Mouse (Mus musculus): Measurements from ENCODE around the gene Naxd. TPM values are rescaled to one million over a fixed set of nuclear protein-coding genes. Genes with fewer than 3 reads are reported as not detected.

The Naxd gene
- total and polyA plus RNA-seq, 3 experiments = 54.8 to 72.3 TPM; not detected in 1

- peaks cover 0 to 4% of the 10 kb centered on the region in 2 experiments; a peak in 1 of 4 replicates for H3K4me1 ChIP-seq (ENCODE audit: control insufficient read depth in 1 of 2, insufficient read depth in 2 of 2, low read length in 2 of 2)
- H3K27ac ChIP-seq (ENCODE audit: control insufficient read depth, low read depth, low read length) = no peak overlapping the region
- no peak for DNase-seq (ENCODE audit: low read depth, low spot score)
- TF ChIP-seq E2F4 (IDR thresholded peaks at IDR 0.05; ENCODE audit: borderline replicate concordance, low read depth, low read length) (no peak), MAFK (IDR thresholded peaks at IDR 0.05; ENCODE audit: borderline replicate concordance, low read depth, low read length) (no peak)
- no peak overlapping the region for H3K4me3 ChIP-seq (ENCODE audit: control insufficient read depth in 1 of 2, insufficient read depth in 1 of 2, low read depth in 2 of 2, low read length in 2 of 2)
- H3K27me3 ChIP-seq (ENCODE audit: control insufficient read depth in 1 of 2, insufficient read depth in 2 of 2, low read length in 2 of 2) = no peaks in the 10 kb centered on the region
- H3K9me3 ChIP-seq (replicated peaks; ENCODE audit: insufficient read depth, low read length) = no peaks in the 10 kb centered on the region
- H3K9ac ChIP-seq (ENCODE audit: control insufficient read depth, low read depth, low read length, poor library complexity, severe bottlenecking) = no peak overlapping the region
- peaks cover 0 to 2% of the 10 kb centered on the region in 2 experiments; a peak in 1 of 4 replicates for H3K36me3 ChIP-seq (ENCODE audit: control insufficient read depth in 1 of 2, insufficient read depth in 2 of 2, low read length in 2 of 2)
- peaks cover 6% of the 10 kb centered on the region for H3K79me2 ChIP-seq (ENCODE audit: control insufficient read depth, insufficient read depth, low read length, poor library complexity)
Measured at GRCm38 (mm10) chr8:11475876-11476275, 21.4 kb upstream of the Naxd start.

GRCm38 (mm10) chr8:11476338-11477177 lies 20.7 kb upstream of the Naxd start:
- peaks cover 6% of the 10 kb centered on the region for H3K79me2 ChIP-seq (ENCODE audit: control insufficient read depth, insufficient read depth, low read length, poor library complexity)
- no peaks in the 10 kb centered on the region for H3K9me3 ChIP-seq (replicated peaks; ENCODE audit: insufficient read depth, low read length)
- H3K4me1 ChIP-seq (ENCODE audit: control insufficient read depth in 1 of 2, insufficient read depth in 2 of 2, low read length in 2 of 2) = peaks cover 0 to 4% of the 10 kb centered on the region in 2 experiments; a peak in 1 of 4 replicates
- H3K27ac ChIP-seq (ENCODE audit: control insufficient read depth, low read depth, low read length) = no peak overlapping the region
- peaks cover 0 to 2% of the 10 kb centered on the region in 2 experiments; a peak in 1 of 4 replicates for H3K36me3 ChIP-seq (ENCODE audit: control insufficient read depth in 1 of 2, insufficient read depth in 2 of 2, low read length in 2 of 2)
- H3K27me3 ChIP-seq (ENCODE audit: control insufficient read depth in 1 of 2, insufficient read depth in 2 of 2, low read length in 2 of 2) = no peaks in the 10 kb centered on the region
- H3K9ac ChIP-seq (ENCODE audit: control insufficient read depth, low read depth, low read length, poor library complexity, severe bottlenecking) = no peak overlapping the region
- no peak for DNase-seq (ENCODE audit: low read depth, low spot score)
- TF ChIP-seq USF1 (IDR thresholded peaks at IDR 0.05; ENCODE audit: low read depth, low read length) = no peak
- no peak overlapping the region for H3K4me3 ChIP-seq (ENCODE audit: control insufficient read depth in 1 of 2, insufficient read depth in 1 of 2, low read depth in 2 of 2, low read length in 2 of 2)

- Histone ChIP-seq H3K4me3 (ENCODE audit: control insufficient read depth in 1 of 2, insufficient read depth in 1 of 2, low read depth in 2 of 2, low read length in 2 of 2) (peak overlapping the region; percentile 59 to 84), H3K27me3 (ENCODE audit: control insufficient read depth in 1 of 2, insufficient read depth in 2 of 2, low read length in 2 of 2) (no peaks in the 10 kb centered on the region), H3K36me3 (ENCODE audit: control insufficient read depth in 1 of 2, insufficient read depth in 2 of 2, low read length in 2 of 2) (peaks cover 0 to 2% of the 10 kb centered on the region in 2 experiments; a peak in 1 of 4 replicates), H3K27ac (ENCODE audit: control insufficient read depth, low read depth, low read length) (no peak overlapping the region), H3K4me1 (ENCODE audit: control insufficient read depth in 1 of 2, insufficient read depth in 2 of 2, low read length in 2 of 2) (peaks cover 0 to 4% of the 10 kb centered on the region in 2 experiments; a peak in 1 of 4 replicates), H3K79me2 (ENCODE audit: control insufficient read depth, insufficient read depth, low read length, poor library complexity) (peaks cover 6% of the 10 kb centered on the region), H3K9ac (ENCODE audit: control insufficient read depth, low read depth, low read length, poor library complexity, severe bottlenecking) (no peak overlapping the region), H3K9me3 (replicated peaks; ENCODE audit: insufficient read depth, low read length) (no peaks in the 10 kb centered on the region)
- no peak for TF ChIP-seq NRF1 (IDR thresholded peaks at IDR 0.05; ENCODE audit: insufficient read depth, low read depth, low read length, poor library complexity, severe bottlenecking)
- TF ChIP-seq MYC (IDR thresholded peaks at IDR 0.05; ENCODE audit: low read depth, low read length) = no peak
- TF ChIP-seq MAZ (IDR thresholded peaks at IDR 0.05; ENCODE audit: low read depth, low read length) = no peak
- no peak for TF ChIP-seq CTCF (IDR thresholded peaks at IDR 0.05 in 2 of 3, conservative IDR thresholded peaks at IDR 0.05 in 1 of 3; ENCODE audit: control insufficient read depth in 1 of 3, insufficient read depth in 1 of 3, low read depth in 2 of 3, low read length in 3 of 3, poor library complexity in 1 of 3, severe bottlenecking in 1 of 3)
- TF ChIP-seq MAX (IDR thresholded peaks at IDR 0.05; ENCODE audit: low read length) = no peak
- no peak for TF ChIP-seq TAL1 (IDR thresholded peaks at IDR 0.05; ENCODE audit: low read length)
- no peak for TF ChIP-seq POLR2A (IDR thresholded peaks at IDR 0.05; ENCODE audit: control insufficient read depth in 1 of 2, insufficient read depth in 1 of 2, low read depth in 1 of 2, low read length in 2 of 2, poor library complexity in 1 of 2)
- no peak for TF ChIP-seq MEF2A (IDR thresholded peaks at IDR 0.05; ENCODE audit: extremely low read depth, insufficient replicate concordance, low read depth, low read length, poor library complexity, severe bottlenecking)
- TF ChIP-seq HCFC1 (IDR thresholded peaks at IDR 0.05; ENCODE audit: low read depth, low read length) = no peak
- TF ChIP-seq TCF12 (IDR thresholded peaks at IDR 0.05; ENCODE audit: low read depth, low read length) = no peak
- no peak for TF ChIP-seq GABPA (IDR thresholded peaks at IDR 0.05; ENCODE audit: low read depth, low read length)
- no peak for TF ChIP-seq MXI1 (IDR thresholded peaks at IDR 0.05; ENCODE audit: low read depth, low read length)
- no peak for TF ChIP-seq USF2 (IDR thresholded peaks at IDR 0.05; ENCODE audit: borderline replicate concordance in 1 of 2, insufficient read depth in 1 of 2, low read depth in 1 of 2, low read length in 2 of 2)
- no peak for TF ChIP-seq ZNF384 (IDR thresholded peaks at IDR 0.05; ENCODE audit: low read depth, low read length)
- DNase-seq (ENCODE audit: low read depth, low spot score) = no peak
Measured at GRCm38 (mm10) chr8:11477178-11477553, 20.1 kb upstream of the Naxd start.

All from MEL (cell line).